Mouse (Mus musculus) Muller cell, postnatal 12 days (primary cell): ENCODE measurements around the gene Pmvk.
A peak's percentile ranks its signal among the peaks of the same experiment; 100 is the strongest.
"Not testable (repeated sequence)": the region's sequence is repeated elsewhere in the genome, so short reads cannot be mapped to it uniquely, and the experiment has no call there.

Source experiments
- DNase-seq: peaks from one replicate; pipeline ENCODE4 v3.0.0-alpha.2; 2015; ENCODE audit errors: inconsistent ontology term

Gene Pmvk

GRCm38 (mm10) chr3:89429021-89429420, 25.3 kb upstream of the Pmvk start:
- not testable (repeated sequence) for DNase-seq

DNA sequence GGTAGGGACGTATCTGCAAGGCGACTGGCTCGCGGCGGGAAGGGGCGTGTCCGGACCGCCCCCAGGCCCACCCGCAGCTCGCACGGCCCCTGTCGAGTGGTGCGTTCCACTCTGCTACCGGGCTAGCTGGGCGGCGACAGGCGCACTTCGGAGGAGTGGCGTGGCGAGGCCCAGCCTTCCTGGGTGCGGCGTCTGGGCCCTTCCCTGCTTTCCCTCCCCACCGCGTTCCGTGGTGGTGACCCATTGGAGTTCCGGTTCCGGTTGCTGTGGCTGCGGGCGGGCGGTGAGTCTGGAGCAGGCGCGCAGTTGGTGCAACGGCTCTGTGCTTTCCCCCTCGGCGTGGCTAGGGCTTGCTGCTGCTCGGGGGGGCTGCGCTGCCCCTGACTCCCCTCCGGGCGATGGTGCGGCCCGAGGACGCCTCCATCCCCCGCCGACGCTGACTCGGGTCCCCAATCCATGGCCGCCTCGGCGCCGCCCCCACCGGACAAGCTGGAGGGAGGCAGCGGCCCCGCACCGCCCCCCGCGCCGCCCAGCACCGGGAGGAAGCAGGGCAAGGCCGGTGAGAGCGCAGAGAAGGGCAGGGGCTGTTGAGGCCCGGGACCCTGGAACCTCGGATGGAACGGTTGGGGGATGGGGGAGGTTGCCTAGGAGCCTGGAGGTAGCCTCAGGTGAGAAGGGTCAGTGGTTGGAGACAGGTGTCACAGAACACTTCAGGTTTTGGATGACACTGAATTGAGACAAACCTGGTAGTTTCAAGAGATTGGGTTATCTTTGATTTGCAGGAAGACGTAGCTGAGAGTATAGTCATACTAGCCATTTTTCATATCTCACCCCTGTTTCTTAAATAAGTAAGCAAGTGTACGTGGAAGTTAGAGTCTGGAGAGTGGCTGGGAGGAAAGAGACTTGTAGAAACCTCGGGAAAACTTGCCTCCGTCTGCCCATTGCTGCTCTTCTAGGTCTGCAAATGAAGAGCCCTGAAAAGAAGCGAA, 23.9 kb upstream of the Pmvk start, which contains the start of gene Pygo2:
TSS of gene Pygo2 (plus strand) at position 44 of the 989 bp plus-strand sequence.
- DNase-seq: peak; percentile 98

DNA sequence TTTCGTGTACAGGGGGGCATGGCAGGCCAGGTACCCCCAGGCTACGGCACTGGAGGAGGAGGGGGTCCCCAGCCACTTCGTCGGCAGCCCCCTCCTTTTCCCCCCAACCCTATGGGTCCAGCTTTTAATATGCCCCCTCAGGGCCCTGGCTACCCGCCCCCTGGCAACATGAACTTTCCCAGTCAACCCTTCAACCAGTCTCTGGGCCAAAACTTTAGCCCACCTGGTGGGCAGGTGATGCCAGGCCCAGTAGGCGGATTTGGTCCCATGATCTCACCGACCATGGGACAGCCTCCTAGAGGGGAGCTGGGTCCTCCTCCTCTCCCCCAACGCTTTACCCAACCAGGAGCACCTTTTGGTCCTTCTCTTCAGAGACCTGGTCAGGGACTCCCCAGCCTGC, 21.7 kb upstream of the Pmvk start:
- DNase-seq: no peak

- no peak for DNase-seq
Measured at GRCm38 (mm10) chr3:89434532-89434931, 19.8 kb upstream of the Pmvk start.

- DNase-seq: peak; percentile 79
Measured at GRCm38 (mm10) chr3:89435041-89435440, 19.3 kb upstream of the Pmvk start.

DNA sequence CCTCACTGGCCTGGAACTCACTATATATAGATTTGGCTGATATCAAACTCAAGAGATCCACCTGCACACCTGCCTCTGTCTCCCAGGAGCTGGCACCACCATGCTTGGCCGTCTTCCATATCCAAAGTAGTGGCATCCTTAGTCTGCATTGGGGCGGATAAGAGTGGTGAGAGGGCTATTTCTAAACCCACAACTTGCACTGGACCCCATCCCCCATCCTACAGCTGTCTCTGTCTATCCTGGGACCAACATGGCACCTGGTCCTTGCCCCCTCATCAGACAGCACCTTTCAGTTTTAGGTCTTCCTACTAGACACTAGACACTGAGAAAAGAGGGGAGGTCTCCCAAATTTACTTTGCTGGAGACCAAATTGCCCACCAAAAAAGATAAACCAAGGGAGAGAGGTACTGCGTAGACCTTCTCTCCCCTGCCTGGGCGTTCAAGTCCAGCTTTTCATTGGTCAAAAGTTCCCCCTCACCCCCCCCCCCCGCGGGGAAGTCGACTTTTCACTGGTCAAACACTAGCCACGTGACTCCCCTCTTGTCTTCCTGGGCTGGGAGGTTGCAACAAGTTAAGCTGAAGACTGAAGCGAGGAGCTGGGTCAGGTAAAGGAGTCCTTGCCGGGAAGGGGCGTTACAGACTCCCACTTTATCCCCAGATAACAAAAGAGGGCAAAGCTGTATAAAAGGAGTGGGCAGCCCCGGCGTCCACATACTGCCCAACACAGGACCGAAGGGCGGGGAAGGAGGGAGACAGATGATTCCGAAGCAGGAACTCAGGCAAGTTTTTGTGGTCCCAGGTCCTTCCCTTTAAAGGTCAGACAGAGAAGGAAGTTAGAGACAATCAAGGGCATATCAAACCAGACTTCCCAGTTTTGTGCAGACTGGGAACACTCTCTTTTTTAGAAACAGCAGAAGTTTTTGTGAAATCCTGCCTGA, 17.9 kb upstream of the Pmvk start, which contains the start of gene Pbxip1:
TSS of gene Pbxip1 (plus strand) at position 531 of the 938 bp plus-strand sequence.
- DNase-seq: peak; percentile 95

DNA sequence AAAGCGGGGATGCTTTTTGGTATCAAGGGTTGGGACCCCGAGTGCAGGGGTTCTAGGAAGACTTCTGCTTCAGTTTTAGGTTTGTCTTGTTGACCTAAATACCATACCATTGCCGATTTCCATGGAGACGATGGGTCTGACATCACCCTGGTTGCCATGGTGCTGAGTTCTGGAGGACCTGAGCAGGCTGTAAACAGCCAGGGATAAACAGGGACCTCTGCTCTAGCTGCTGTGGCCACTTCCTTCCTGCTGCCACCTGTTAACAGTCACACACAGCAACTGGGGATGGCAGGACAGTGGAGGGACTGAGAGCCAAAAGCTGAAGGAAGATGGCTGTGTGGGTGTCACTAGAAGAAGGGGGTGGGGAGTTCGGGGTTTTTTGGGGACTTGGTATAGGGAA, 17.1 kb upstream of the Pmvk start:
- peak; percentile 75 for DNase-seq

- DNase-seq: no peak
Measured at GRCm38 (mm10) chr3:89440691-89441090, 13.7 kb upstream of the Pmvk start.

DNA sequence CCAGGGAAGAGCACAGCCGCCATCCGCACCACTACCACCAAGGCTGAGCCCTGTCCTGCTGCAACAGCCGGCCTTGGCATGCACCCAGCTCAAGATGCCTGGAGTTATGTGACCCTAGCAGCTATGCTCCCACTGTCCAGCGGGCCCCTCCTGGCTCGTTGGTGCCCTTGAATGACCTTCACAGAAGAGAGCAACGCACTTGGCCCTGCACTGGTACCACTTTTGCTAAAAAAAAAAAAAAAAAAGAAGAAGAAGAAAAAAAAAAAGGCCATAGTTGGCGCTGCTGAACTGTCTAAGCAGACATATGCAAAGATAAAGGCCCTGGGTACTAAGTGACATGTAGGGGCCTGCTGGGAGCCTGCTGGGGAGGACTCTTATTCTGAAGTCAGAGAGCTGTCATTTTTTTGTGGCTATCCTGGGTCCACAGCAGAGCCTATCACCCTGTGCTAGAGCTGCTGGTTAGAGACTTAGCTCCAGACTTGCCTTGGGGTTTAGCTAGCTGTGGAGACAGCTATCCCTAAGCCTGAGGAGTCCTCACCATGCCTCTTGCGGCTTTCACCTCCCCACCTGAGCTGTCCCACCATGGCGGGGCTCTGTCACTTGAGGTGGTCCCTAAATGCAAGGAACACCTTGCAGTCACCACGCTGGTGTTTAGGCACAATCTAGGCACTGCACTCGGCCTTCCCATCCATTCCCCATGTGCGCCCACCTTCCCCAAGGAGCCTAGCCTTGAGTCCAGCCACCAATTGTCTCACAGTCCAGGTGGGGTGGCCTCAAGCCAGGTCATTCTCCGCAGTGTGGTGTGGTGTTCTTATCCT, 5.4 kb upstream of the Pmvk start:
- DNase-seq: peak; percentile 61

DNA sequence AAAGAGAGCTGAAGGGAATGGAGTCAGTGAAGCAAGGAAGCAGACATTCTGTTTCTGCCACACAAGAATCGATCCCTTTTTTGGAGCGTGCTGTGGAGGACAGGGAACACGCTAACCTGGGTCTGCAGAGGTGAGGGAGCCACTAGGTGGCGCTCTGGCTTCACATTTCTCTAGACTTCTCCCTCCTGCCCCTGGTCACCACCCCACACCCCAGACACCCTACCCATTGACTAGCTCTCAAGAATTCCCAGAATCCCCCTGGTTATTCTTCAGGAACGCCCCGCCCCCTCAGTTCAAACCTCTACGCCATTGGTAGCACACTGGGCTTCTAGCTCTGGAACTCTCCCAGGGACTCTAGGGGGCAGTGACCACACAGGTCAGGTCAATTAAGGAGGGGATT, 4.8 kb upstream of the Pmvk start:
- DNase-seq: peak; percentile 63

GRCm38 (mm10) chr3:89451916-89452315, 2.4 kb upstream of the Pmvk start:
- no peak for DNase-seq

- no peak for DNase-seq
Measured at GRCm38 (mm10) chr3:89455786-89456285, 1.5 kb downstream of the Pmvk start.

DNA sequence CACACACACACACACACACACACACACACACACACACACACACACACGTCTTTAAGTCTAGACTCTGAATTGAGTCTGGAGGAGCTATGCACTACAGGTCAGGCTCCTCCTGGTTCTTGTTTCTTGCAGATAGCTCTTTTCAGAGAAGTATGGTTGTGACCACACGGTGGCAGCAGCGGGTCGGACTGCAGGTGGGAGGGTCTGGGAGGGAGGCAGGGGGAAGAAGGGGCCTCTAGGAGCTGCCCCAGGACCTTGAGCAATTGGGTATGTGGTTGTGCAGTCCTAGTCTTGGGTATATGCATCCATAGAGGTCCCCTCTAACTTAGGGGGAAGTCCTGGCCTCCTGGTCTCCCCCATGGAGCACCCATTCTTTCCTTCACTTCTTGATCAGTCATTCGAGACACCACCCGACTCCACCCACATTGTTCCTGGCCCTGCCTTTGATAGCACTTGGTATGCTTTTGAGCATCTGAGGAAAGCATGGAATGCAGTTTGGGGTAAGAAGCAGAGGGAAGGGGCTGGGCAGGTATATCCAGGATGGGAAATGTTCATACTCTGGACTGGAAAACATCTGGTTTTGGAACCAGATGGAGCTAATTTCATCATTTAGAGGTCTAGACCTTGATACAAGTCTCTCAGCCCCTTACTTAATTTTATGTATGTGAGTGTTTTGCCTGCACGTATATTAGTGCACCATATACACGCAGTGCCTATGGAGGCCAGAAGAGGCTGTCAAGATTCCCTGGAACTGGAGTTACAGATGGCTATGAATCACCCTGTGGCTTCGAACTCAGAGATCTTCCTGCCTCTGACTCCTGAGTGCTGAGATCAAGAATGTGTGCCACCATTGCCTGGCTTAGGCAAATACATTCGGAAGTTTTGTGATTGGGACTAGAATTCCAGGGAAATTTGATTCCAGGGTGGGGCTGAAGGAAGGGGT, 2.7 kb downstream of the Pmvk start:
- DNase-seq: peak; percentile 61

GRCm38 (mm10) chr3:89458372-89458964, 4.1 kb downstream of the Pmvk start:
- no peak for DNase-seq

GRCm38 (mm10) chr3:89458965-89459807, 4.8 kb downstream of the Pmvk start:
- peak; percentile 91 for DNase-seq

GRCm38 (mm10) chr3:89468268-89468667, 13.9 kb downstream of the Pmvk start:
- DNase-seq: peak; percentile 36

DNA sequence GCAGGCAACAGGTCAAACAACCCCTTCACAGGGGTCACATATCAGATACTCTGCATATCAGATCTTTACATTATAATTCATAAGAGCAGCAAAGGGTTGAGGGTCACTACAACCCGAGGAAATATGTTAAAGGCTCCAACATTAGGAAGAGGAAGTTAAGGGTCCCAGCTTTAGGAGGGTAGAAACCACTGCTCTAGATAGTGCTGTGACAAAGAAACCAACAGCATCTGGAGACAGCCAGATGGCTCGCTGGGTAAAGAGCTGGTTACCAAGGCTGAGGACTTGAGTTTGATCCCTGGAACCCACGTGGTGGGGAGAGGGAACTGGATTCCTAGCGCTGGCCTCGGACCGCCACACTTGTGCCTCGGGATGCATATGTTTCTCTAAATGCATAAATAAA, 17.9 kb downstream of the Pmvk start:
- no peak for DNase-seq

GRCm38 (mm10) chr3:89473838-89474237, 19.5 kb downstream of the Pmvk start:
- no peak for DNase-seq

- no peak for DNase-seq
Measured at GRCm38 (mm10) chr3:89479055-89479454, 24.7 kb downstream of the Pmvk start.
